Mouse (Mus musculus) heart, adult 2 months (tissue): ENCODE data around the gene Trp53tg5. TPM values are rescaled to one million over a fixed set of nuclear protein-coding genes. Genes with fewer than 3 reads are reported as not detected.

Source experiments
- DNase-seq, 2 experiments: peaks; one replicate each; pipeline ENCODE4 v3.0.0; 2021
- H3K27ac ChIP-seq: fragments of 200-600 bp; 2 replicates; pipeline ENCODE4 v1.8.1; 2022
- H3K27me3 ChIP-seq: fragments of 200-500 bp; 2 replicates; pipeline ENCODE4 v1.6.1; 2012; ENCODE audit warnings: mild to moderate bottlenecking, low read length, inconsistent platforms, mixed read lengths; ENCODE audit not compliant: control insufficient read depth, insufficient read depth
- H3K36me3 ChIP-seq: fragments of 200-500 bp; 2 replicates; pipeline ENCODE4 v1.6.1; 2012; ENCODE audit warnings: low read length, inconsistent platforms; ENCODE audit not compliant: control insufficient read depth, insufficient read depth
- H3K4me1 ChIP-seq: fragments of 200-500 bp; 2 replicates; pipeline ENCODE4 v1.6.1; 2011; ENCODE audit warnings: low read length; ENCODE audit not compliant: control insufficient read depth, insufficient read depth
- H3K4me3 ChIP-seq: fragments of 200-600 bp; 2 replicates; pipeline ENCODE4 v1.8.1; 2022
- H3K79me2 ChIP-seq: fragments of 200-500 bp; replicated peaks from 2 replicates; pipeline ENCODE4 v1.6.1; 2012; ENCODE audit warnings: mild to moderate bottlenecking, inconsistent platforms, low read length, moderate library complexity, mixed read lengths; ENCODE audit not compliant: control insufficient read depth, insufficient read depth
- H3K9ac ChIP-seq: fragments of 200-500 bp; 2 replicates; pipeline ENCODE4 v1.6.1; 2012; ENCODE audit warnings: low read depth, mild to moderate bottlenecking, control low read depth, inconsistent platforms, low read length, mixed read lengths
- CTCF ChIP-seq: fragments of 200-600 bp; IDR thresholded peaks from 2 replicates; pipeline ENCODE4 v1.8.1; 2022; ENCODE audit warnings: antibody characterized with exemption, mild to moderate bottlenecking, moderate library complexity
- EP300 ChIP-seq: fragments of 200-500 bp; IDR thresholded peaks from 2 replicates; pipeline ENCODE4 v1.6.1; 2011; ENCODE audit warnings: low read depth, low read length, control low read depth; ENCODE audit not compliant: insufficient read depth
- POLR2A ChIP-seq: fragments of 200-500 bp; IDR thresholded peaks from 2 replicates; pipeline ENCODE4 v1.6.1; 2011; ENCODE audit warnings: mild to moderate bottlenecking, low read depth, low read length, control low read depth; ENCODE audit not compliant: insufficient read depth
- WGBS: fragments of 180-500 bp; shearing (Covaris S2); methylation state at CpG from one replicate; pipeline ENCODE4 v1.1.7; 2018; 5-methylcytosine and 5-hydroxymethylcytosine counted together
- intact Hi-C: fragments of 180-260 bp; cut with DNase I; formaldehyde crosslinking; loops from one replicate; pipeline ENCODE4 v1.15.1; 2025
- polyA plus RNA-seq: library from polyadenylated mRNA; depleted of rRNA; stranded (reverse); fragments of >200 nt; gene quantifications from 2 replicates; pipeline ENCODE4 v1.2.3, GENCODE M21; 2012; rRNA removed
- total RNA-seq, 2 experiments: library from RNA; stranded (reverse); gene quantifications; 2 replicates each; pipeline ENCODE4 v1.2.3; 2021

Gene Trp53tg5
- total and polyA plus RNA-seq, 3 experiments = not detected

DNA sequence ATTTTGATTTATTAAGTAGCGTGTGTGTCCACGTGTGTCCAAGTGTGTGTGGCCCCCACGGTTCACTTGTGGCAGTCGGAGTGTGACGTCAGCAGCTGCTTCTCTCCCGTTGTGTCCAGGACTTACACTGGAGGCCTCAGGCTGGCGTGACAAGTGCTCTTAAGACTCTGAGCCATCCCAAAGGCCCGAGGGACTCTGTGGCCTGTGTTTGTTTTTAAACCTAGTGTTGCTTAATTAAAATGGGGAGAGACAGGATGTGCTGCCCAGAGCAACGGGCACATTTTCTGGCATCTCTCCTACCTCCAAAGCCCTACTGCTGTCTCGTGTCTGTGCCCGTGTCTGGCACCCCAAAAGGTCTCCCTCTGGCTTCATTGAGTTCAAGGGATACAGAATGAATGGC is 50.1 kb downstream of the Trp53tg5 start:
- H3K9ac ChIP-seq = no peak overlapping the region
- no peaks in the 10 kb centered on the region for H3K36me3 ChIP-seq
- intact Hi-C loops = no loop called here
- H3K27ac ChIP-seq = no peak overlapping the region
- TF ChIP-seq POLR2A (no peak), EP300 (no peak), CTCF (no peak)
- no peak for DNase-seq
- WGBS = 86% methylated on average over 11 of the region's 11 CpGs
- H3K79me2 ChIP-seq = no peaks in the 10 kb centered on the region
- no peak overlapping the region for H3K4me3 ChIP-seq
- H3K4me1 ChIP-seq = no peaks in the 10 kb centered on the region
- no peaks in the 10 kb centered on the region for H3K27me3 ChIP-seq

DNA sequence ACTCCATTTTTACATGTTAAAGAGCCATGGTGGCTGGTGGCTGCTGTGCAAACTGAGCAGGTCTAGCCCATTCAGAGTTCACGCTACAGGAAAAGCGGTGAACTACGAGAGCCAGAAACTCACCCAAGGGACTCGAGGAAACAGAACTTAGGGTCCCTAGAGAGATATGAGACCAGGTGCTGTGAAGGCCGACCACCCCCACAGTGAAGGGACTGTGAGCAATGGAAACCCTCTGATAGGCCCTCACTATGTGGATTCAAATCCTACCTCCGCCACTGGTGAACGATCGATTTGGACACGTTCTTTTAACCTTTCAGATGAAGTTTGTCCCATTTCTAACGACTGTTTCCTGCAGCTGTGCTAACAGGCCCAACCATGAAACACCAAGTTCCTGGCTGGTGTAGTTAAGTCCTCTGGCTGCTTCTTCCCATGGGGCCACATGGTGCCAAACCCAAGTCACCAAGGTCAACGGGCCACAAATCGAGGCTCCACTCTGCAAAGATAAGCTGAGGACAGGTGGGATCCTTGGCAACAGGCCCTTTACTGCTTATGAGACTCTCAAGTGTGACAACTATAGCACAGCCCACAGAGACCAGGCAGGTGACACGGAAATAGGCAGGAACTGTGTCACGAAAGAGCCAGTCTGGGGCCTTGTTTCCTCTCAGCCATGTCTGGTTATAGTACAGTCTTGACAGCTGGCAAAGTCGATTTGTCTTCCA is 50.7 kb downstream of the Trp53tg5 start:
- Histone ChIP-seq H3K36me3 (no peaks in the 10 kb centered on the region), H3K27ac (no peak overlapping the region), H3K4me3 (no peak overlapping the region), H3K27me3 (no peaks in the 10 kb centered on the region), H3K9ac (no peak overlapping the region), H3K4me1 (no peaks in the 10 kb centered on the region), H3K79me2 (no peaks in the 10 kb centered on the region)
- 73% methylated on average over 15 of the region's 15 CpGs for WGBS
- no peak for DNase-seq
- intact Hi-C loops = no loop called here
- no peak for TF ChIP-seq CTCF
- no peak for TF ChIP-seq EP300
- TF ChIP-seq POLR2A = no peak

DNA sequence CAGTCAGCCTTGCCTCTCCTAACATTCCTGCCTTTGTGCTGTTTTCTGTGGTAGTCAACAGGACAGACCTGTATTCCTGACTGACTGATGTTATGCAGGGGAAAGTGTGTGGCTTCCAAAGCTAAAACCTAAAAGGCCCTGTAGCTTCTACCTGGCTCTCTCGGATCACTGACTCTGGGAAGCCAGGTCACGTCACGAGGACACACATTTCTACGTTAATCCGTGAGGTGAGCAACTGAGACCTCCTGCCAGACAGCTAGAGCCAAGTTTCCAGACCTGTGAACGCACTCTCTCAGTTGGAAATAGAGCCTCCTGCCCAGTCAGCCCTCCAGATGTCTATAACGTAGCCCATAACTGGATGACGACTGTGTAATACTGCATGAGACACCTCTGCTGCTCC is 51.5 kb downstream of the Trp53tg5 start:
- H3K4me3 ChIP-seq = no peak overlapping the region
- no peak for DNase-seq
- TF ChIP-seq CTCF (no peak), EP300 (no peak), POLR2A (no peak)
- intact Hi-C loops = loop anchor here (2.0 kb wide), 1 partner anchor 75 kb away; the partner anchor contains the start of gene Pigt
- H3K27me3 ChIP-seq = no peaks in the 10 kb centered on the region
- H3K27ac ChIP-seq = no peak overlapping the region
- no peaks in the 10 kb centered on the region for H3K36me3 ChIP-seq
- no peaks in the 10 kb centered on the region for H3K79me2 ChIP-seq
- WGBS = 87% methylated on average over 8 of the region's 8 CpGs
- H3K4me1 ChIP-seq = no peaks in the 10 kb centered on the region
- H3K9ac ChIP-seq = no peak overlapping the region

DNA sequence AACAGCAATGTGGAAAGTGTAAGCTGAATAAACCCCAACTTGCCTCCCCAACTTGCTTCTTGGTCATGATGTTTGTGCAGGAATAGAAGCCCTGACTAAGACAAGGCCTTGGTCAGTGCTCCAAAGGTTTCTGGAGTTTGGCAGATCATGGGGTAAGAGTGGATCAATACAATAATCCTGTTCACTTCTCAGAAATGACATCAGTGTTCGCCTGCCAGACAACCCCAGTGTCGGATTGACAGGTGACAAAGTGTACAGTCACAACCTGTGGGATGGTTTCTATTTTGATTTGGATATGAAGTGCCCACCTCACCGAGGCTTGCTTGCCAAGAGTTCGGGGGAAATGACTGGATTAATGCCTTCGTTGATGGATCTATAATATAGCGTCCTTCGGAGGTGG is 52.2 kb downstream of the Trp53tg5 start:
- Histone ChIP-seq H3K4me1 (no peaks in the 10 kb centered on the region), H3K27me3 (no peaks in the 10 kb centered on the region), H3K79me2 (no peaks in the 10 kb centered on the region), H3K4me3 (no peak overlapping the region), H3K27ac (no peak overlapping the region), H3K36me3 (no peaks in the 10 kb centered on the region), H3K9ac (no peak overlapping the region)
- 90% methylated on average over 7 of the region's 7 CpGs for WGBS
- TF ChIP-seq EP300 (no peak), CTCF (no peak), POLR2A (no peak)
- DNase-seq = no peak
- intact Hi-C loops = loop anchor here (2.0 kb wide), 1 partner anchor 75 kb away; the partner anchor contains the start of gene Pigt

Other genes with a start within 250 kb of the Trp53tg5 start
- gene Svs2, start 235.3 kb downstream of the Trp53tg5 start, total RNA-seq = not detected
- gene Svs2, start 235.3 kb downstream of the Trp53tg5 start, polyA plus RNA-seq = not detected in 2 replicates
- gene Svs3b, start 217.1 kb downstream of the Trp53tg5 start, total RNA-seq = not detected
- gene Svs3b, start 217.1 kb downstream of the Trp53tg5 start, polyA plus RNA-seq = not detected in 2 replicates
- not detected for gene Svs4, start 195.3 kb downstream of the Trp53tg5 start, total RNA-seq
- not detected in 2 replicates for gene Svs4, start 195.3 kb downstream of the Trp53tg5 start, polyA plus RNA-seq
- gene Svs3a, start 184.5 kb downstream of the Trp53tg5 start, total RNA-seq = not detected
- not detected in 2 replicates for gene Svs3a, start 184.5 kb downstream of the Trp53tg5 start, polyA plus RNA-seq
- gene Svs6, start 157.0 kb downstream of the Trp53tg5 start, total RNA-seq = not detected
- not detected in 2 replicates for gene Svs6, start 157.0 kb downstream of the Trp53tg5 start, polyA plus RNA-seq
- not detected for gene Svs5, start 141.0 kb downstream of the Trp53tg5 start, total RNA-seq
- gene Svs5, start 141.0 kb downstream of the Trp53tg5 start, polyA plus RNA-seq = not detected in 2 replicates
- 10 to 100 TPM; 10.9 to 26.4 TPM for gene Slpi, start 84.6 kb downstream of the Trp53tg5 start, total RNA-seq
- 3.1 and 8.3 TPM in 2 replicates for gene Slpi, start 84.6 kb downstream of the Trp53tg5 start, polyA plus RNA-seq
- gene Rbpjl, start 70.6 kb downstream of the Trp53tg5 start, total RNA-seq = not detected
- 0.03 and 0.18 TPM in 2 replicates for gene Rbpjl, start 70.6 kb downstream of the Trp53tg5 start, polyA plus RNA-seq
- under 1 TPM; 0.26 to 0.43 TPM for gene Matn4, start 68.6 kb downstream of the Trp53tg5 start, total RNA-seq
- gene Matn4, start 68.6 kb downstream of the Trp53tg5 start, polyA plus RNA-seq = 0.70 and 0.82 TPM in 2 replicates
- gene Sdc4, start 29.8 kb downstream of the Trp53tg5 start, total RNA-seq = 10 to 100 TPM; 20.2 to 26.0 TPM
- 14.7 and 15.5 TPM in 2 replicates for gene Sdc4, start 29.8 kb downstream of the Trp53tg5 start, polyA plus RNA-seq
- 10 to 100 TPM; 21.1 to 26.4 TPM for gene Sys1, start 16.8 kb downstream of the Trp53tg5 start, total RNA-seq
- 52.0 and 55.0 TPM in 2 replicates for gene Sys1, start 16.8 kb downstream of the Trp53tg5 start, polyA plus RNA-seq
- gene Gm20458, start 12.8 kb downstream of the Trp53tg5 start, total RNA-seq = 1 to 10 TPM; 8.0 to 9.2 TPM
- gene Gm20458, start 12.8 kb downstream of the Trp53tg5 start, polyA plus RNA-seq = 7.8 and 17.2 TPM in 2 replicates
- 10 to 100 TPM in 1 of 2 experiments, 1 to 10 TPM in 1; 8.0 to 10.3 TPM for gene Dbndd2, start 12.4 kb upstream of the Trp53tg5 start, total RNA-seq
- 17.9 and 31.9 TPM in 2 replicates for gene Dbndd2, start 12.4 kb upstream of the Trp53tg5 start, polyA plus RNA-seq
- 10 to 100 TPM; 31.3 to 31.5 TPM for gene Pigt, start 23.8 kb upstream of the Trp53tg5 start, total RNA-seq
- gene Pigt, start 23.8 kb upstream of the Trp53tg5 start, polyA plus RNA-seq = 47.1 and 51.3 TPM in 2 replicates
- gene Wfdc2, start 88.7 kb upstream of the Trp53tg5 start, total RNA-seq = 1 to 10 TPM in 1 of 2 experiments, under 1 TPM in 1; 0.43 to 1.3 TPM
- 0.50 and 78.4 TPM in 2 replicates for gene Wfdc2, start 88.7 kb upstream of the Trp53tg5 start, polyA plus RNA-seq
- gene Spint3, start 99.7 kb upstream of the Trp53tg5 start, total RNA-seq = not detected
- gene Spint3, start 99.7 kb upstream of the Trp53tg5 start, polyA plus RNA-seq = not detected in 2 replicates
- gene Wfdc6a, start 111.7 kb upstream of the Trp53tg5 start, total RNA-seq = under 1 TPM in 1 of 2 experiments, not detected in 1; 0.30 TPM
- 0.47 and 0.56 TPM in 2 replicates for gene Wfdc6a, start 111.7 kb upstream of the Trp53tg5 start, polyA plus RNA-seq
- not detected for gene Eppin, start 119.9 kb upstream of the Trp53tg5 start, total RNA-seq
- 0.16 TPM in 1 of 2 replicates, not detected in the other for gene Eppin, start 119.9 kb upstream of the Trp53tg5 start, polyA plus RNA-seq
- not detected for gene Wfdc6b, start 139.8 kb upstream of the Trp53tg5 start, total RNA-seq
- gene Wfdc6b, start 139.8 kb upstream of the Trp53tg5 start, polyA plus RNA-seq = not detected in 2 replicates
- gene Wfdc8, start 139.9 kb upstream of the Trp53tg5 start, total RNA-seq = not detected
- gene Wfdc8, start 139.9 kb upstream of the Trp53tg5 start, polyA plus RNA-seq = not detected in 2 replicates
- not detected for gene Wfdc16, start 165.1 kb upstream of the Trp53tg5 start, total RNA-seq
- not detected in 2 replicates for gene Wfdc16, start 165.1 kb upstream of the Trp53tg5 start, polyA plus RNA-seq
- not detected for gene Wfdc10, start 182.3 kb upstream of the Trp53tg5 start, total RNA-seq
- not detected in 2 replicates for gene Wfdc10, start 182.3 kb upstream of the Trp53tg5 start, polyA plus RNA-seq
- gene Wfdc9, start 182.9 kb upstream of the Trp53tg5 start, total RNA-seq = not detected
- gene Wfdc9, start 182.9 kb upstream of the Trp53tg5 start, polyA plus RNA-seq = not detected in 2 replicates
- gene Wfdc11, start 200.4 kb upstream of the Trp53tg5 start, total RNA-seq = not detected
- not detected in 2 replicates for gene Wfdc11, start 200.4 kb upstream of the Trp53tg5 start, polyA plus RNA-seq
- gene Wfdc13, start 211.4 kb upstream of the Trp53tg5 start, total RNA-seq = not detected
- gene Wfdc13, start 211.4 kb upstream of the Trp53tg5 start, polyA plus RNA-seq = 0.25 TPM in 1 of 2 replicates, not detected in the other
- not detected for gene Spint4, start 224.8 kb upstream of the Trp53tg5 start, total RNA-seq
- not detected in 2 replicates for gene Spint4, start 224.8 kb upstream of the Trp53tg5 start, polyA plus RNA-seq
- not detected for gene Spint5, start 241.6 kb upstream of the Trp53tg5 start, total RNA-seq
- not detected in 2 replicates for gene Spint5, start 241.6 kb upstream of the Trp53tg5 start, polyA plus RNA-seq